Mouse (Mus musculus) cerebellum, adult 9-10 months (tissue): ENCODE data around the gene Naa25.

Experiments used
- DNase-seq: peaks from one replicate; pipeline ENCODE4 v3.0.0; 2022

Naa25 gene

GRCm38 (mm10) chr5:121453743-121454502 lies 56.2 kb downstream of the Naa25 start:
- DNase-seq, result peak; percentile 33

- DNase-seq, result peak; percentile 38
These were observed 56.7 kb downstream of the Naa25 start for GRCm38 (mm10) chr5:121454503-121454782.

GRCm38 (mm10) chr5:121455510-121456265 lies 58.0 kb downstream of the Naa25 start:
- no peak for DNase-seq

- DNase-seq, result no peak
These were observed 63.8 kb downstream of the Naa25 start for GRCm38 (mm10) chr5:121461339-121462170.

- DNase-seq, result no peak
These were observed 64.4 kb downstream of the Naa25 start for GRCm38 (mm10) chr5:121462171-121462502.

DNA sequence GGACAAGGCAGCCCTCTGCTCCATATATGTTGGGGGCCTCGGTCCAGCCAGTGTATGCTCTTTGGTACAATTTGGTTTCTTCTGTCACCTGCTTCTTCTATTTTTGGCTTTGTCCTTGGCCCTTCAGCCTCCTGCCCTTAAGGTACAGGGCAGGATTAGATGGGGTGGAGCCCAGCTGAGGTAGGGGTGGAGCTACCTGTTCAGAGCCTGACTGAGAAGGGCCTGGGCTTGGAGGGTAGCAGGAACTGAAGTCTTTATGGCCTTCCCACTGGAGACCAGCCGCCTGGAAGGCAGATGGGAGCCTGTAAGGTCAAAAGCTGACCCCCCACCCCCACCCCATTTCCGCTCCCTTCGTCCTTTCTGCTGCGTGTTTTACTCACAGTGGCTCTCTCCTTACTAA lies 65.2 kb downstream of the Naa25 start:
- DNase-seq, result no peak

- DNase-seq, result no peak
These were observed 66.0 kb downstream of the Naa25 start for GRCm38 (mm10) chr5:121463601-121464250.

DNA sequence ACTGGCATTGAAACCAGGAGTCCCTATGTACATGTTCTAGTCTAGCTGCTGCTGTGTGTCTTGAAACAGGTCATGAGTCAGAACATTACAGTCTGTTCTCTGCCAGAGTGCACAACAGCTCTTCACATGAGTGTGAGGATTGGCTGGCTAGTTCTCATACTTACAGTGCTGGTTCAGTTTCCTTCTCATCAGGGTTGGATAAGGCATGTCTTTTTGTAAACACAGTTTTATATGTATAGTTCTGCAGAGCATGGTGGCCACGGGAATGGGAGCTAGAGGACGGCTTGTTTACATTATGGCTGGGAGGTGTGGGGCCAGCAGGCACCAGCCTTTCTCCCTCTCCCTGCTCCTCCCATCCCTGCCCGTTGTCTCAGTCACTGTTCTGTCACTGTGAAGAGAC lies 71.8 kb downstream of the Naa25 start:
- DNase-seq, result no peak

DNA sequence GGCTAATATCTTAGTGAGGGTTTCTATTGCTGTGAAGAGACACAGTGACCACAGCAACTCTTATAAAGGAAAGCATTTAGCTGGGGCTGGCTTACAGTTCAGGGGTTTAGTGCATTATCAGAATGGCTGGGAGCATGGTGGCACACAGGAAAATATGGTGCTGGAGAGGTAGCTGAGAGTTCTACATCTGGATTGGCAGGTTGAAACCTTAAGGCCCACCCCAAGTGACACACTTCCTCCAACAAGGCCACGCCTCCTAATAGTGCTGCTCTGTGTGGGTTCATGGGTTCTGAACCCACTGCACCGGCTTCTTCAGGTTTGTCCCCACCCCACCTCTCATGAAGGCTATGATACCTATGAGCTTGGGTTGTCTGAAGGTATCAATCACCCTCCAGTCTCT lies 74.7 kb downstream of the Naa25 start:
- no peak for DNase-seq

- DNase-seq, result no peak
These were observed 76.9 kb downstream of the Naa25 start for GRCm38 (mm10) chr5:121474610-121475009.

- DNase-seq, result no peak
These were observed 78.3 kb downstream of the Naa25 start for GRCm38 (mm10) chr5:121476040-121476439.

DNA sequence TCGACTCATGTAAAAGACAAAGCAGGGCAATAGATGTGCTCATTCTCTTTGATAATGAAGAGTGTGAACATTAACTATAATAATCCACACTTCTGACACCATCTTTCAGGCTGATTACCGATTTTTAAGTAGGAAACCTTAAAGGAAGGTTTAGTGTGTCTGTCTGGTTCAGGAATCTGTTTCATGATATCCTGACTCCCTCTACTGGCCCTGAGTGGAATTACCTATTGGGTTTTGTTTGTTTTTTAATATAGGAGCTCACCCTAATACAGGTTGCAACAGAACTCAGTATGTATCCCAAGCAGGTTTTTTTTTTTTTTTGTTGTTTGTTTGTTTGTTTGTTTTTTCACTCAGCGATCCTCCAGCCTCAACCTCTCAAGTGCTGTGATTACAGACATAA lies 79.9 kb downstream of the Naa25 start:
- DNase-seq, result peak; percentile 84

GRCm38 (mm10) chr5:121484801-121485200 lies 87.1 kb downstream of the Naa25 start:
- DNase-seq, result no peak

GRCm38 (mm10) chr5:121493305-121493704 lies 95.6 kb downstream of the Naa25 start:
- no peak for DNase-seq
